Mouse (Mus musculus) bone marrow macrophage, adult 2 months (primary cell): ENCODE results near the gene P4htm.

Experiments
- CTCF ChIP-seq: IDR thresholded peaks from 2 replicates; pipeline ENCODE4 v1.5.1; 2012; ENCODE audit warnings: low read depth, mild to moderate bottlenecking, low read length, moderate library complexity
- POLR2A ChIP-seq: IDR thresholded peaks from 2 replicates; pipeline ENCODE4 v1.6.1; 2012; ENCODE audit warnings: mild to moderate bottlenecking, low read depth, low read length, borderline replicate concordance

DNA sequence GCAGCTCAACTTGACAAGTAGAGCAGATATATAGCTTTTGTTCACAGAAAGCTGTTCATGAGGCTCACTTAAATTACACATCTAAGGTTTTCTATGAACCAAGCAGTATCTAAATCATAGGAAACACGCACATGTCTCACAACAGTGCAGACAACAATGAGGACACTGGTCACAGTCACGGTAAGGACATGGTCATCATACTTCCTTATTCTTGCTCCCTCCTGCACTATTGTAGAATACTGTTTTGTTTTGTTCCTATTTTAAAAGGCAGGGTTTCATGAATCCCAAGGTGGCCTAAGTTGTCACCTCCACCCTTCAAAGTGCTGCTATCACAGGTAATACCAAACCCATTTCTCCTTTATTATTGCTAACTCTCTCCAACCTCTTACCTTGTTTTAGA lies 42.4 kb upstream of the P4htm start:
- TF ChIP-seq CTCF = no peak
- no peak for TF ChIP-seq POLR2A
